33 mouse cellular contexts compared by ENCODE assay signal in genomic region chr19:38445758-38446157, GRCm38 (mm10). TPM values are rescaled to one million over a fixed set of nuclear protein-coding genes. Genes with fewer than 3 reads are reported as not detected.
"Had no signal": no experiment of that assay in that cellular context is flagged by ENCODE, and none has a peak within 500 bp of the region (broad histone marks: within the 10 kb centered on the region; RNA-seq: fewer than 3 reads in every experiment).

No protein-coding gene starts in this region.

- H3K4me3 ChIP-seq: heart, embryonic 13.5 days; heart, embryonic 15.5 days; hindbrain, embryonic 10.5 days; hindbrain, embryonic 12.5 days; hindbrain, embryonic 13.5 days; hindbrain, embryonic 15.5 days; intestine, embryonic 15.5 days; kidney, embryonic 15.5 days; layer of hippocampus, adult 2 months had no signal

- ATAC-seq: hindbrain, embryonic 16.5 days; hindbrain, postnatal 0 days; inflammation-experienced regulatory T-cells, adult 6 months; intestine, embryonic 15.5 days; intestine, embryonic 16.5 days; intestine, postnatal 0 days had no signal

- H3K4me2 ChIP-seq: heart, embryonic 13.5 days; heart, embryonic 15.5 days; hindbrain, embryonic 12.5 days; hindbrain, embryonic 13.5 days; hindbrain, embryonic 14.5 days; hindbrain, embryonic 15.5 days; intestine, embryonic 15.5 days; kidney, embryonic 15.5 days had no signal

- H3K27me3 ChIP-seq: heart, embryonic 13.5 days; heart, embryonic 15.5 days; hindbrain, embryonic 12.5 days; hindbrain, embryonic 13.5 days; hindbrain, embryonic 15.5 days; intestine, embryonic 15.5 days; kidney, embryonic 15.5 days had no signal

- H3K27ac ChIP-seq: heart, embryonic 13.5 days; heart, embryonic 15.5 days; hindbrain, embryonic 10.5 days; hindbrain, embryonic 12.5 days; hindbrain, embryonic 13.5 days; hindbrain, embryonic 14.5 days; hindbrain, embryonic 15.5 days; hindbrain, postnatal 0 days; intestine, embryonic 15.5 days; kidney, embryonic 15.5 days; kidney, postnatal 0 days; layer of hippocampus, adult 2 months had no signal

- H3K9ac ChIP-seq: heart, embryonic 13.5 days; heart, embryonic 15.5 days; hindbrain, embryonic 12.5 days; hindbrain, embryonic 13.5 days; hindbrain, embryonic 14.5 days; hindbrain, embryonic 15.5 days; intestine, embryonic 15.5 days; kidney, embryonic 15.5 days had no signal

- DNase-seq: heart, postnatal 10 days; heart, postnatal 14 days; heart, postnatal 36 days; heart, postnatal 4 days; kidney, adult 11 months; kidney, adult 18-20 months; kidney, adult 2 months; kidney, adult 8-10 months; kidney, adult 9 months; kidney, postnatal 10 days; kidney, postnatal 14 days; kidney, postnatal 25 days; kidney, postnatal 36 days; kidney, postnatal 4 days; layer of hippocampus, adult 9-11 months; layer of hippocampus, postnatal 36 days had no signal

- H3K36me3 ChIP-seq: heart, embryonic 13.5 days; heart, embryonic 15.5 days; hindbrain, embryonic 10.5 days; hindbrain, embryonic 12.5 days; hindbrain, embryonic 13.5 days; hindbrain, embryonic 15.5 days; intestine, embryonic 15.5 days; kidney, embryonic 15.5 days had no signal

- H3K4me1 ChIP-seq: heart, embryonic 15.5 days; hindbrain, embryonic 12.5 days; hindbrain, embryonic 13.5 days; hindbrain, embryonic 15.5 days; intestine, embryonic 15.5 days; kidney, embryonic 15.5 days had no signal

- H3K9me3 ChIP-seq: heart, embryonic 13.5 days; heart, embryonic 15.5 days; hindbrain, embryonic 10.5 days; hindbrain, embryonic 12.5 days; hindbrain, embryonic 13.5 days; hindbrain, embryonic 15.5 days; intestine, embryonic 15.5 days; kidney, embryonic 15.5 days had no signal

RNA-seq across cellular contexts. Expression of gene Plce1, which starts 35.2 kb away (rescaled TPM):
- total RNA-seq: hematopoietic stem cell, adult 5-6 weeks had no signal
